Mouse (Mus musculus): Measurements from ENCODE around the gene Gtdc1. TPM values are rescaled to one million over a fixed set of nuclear protein-coding genes. Genes with fewer than 3 reads are reported as not detected.

Gtdc1 gene
- polyA plus RNA-seq, 1 experiment from 2014 or later = 14.9 TPM

GRCm38 (mm10) chr2:44518085-44518484 is 409.4 kb downstream of the Gtdc1 start:
- 54% methylated on average over 4 of the region's 4 CpGs for WGBS

More at GRCm38 (mm10) chr2:44518085-44518484, 409.4 kb downstream of the Gtdc1 start:
- Histone ChIP-seq H3K4me2 (replicated peaks) (no peak overlapping the region), H3K27ac (replicated peaks) (no peak overlapping the region), H3K9me3 (replicated peaks) (no peaks in the 10 kb centered on the region), H3K9ac (no peak overlapping the region), H3K4me3 (replicated peaks) (no peak overlapping the region), H3K27me3 (no peaks in the 10 kb centered on the region), H3K36me3 (no peaks in the 10 kb centered on the region), H3K4me1 (no peaks in the 10 kb centered on the region)
- no peak for ATAC-seq (ENCODE audit: insufficient number of reproducible peaks, low FRiP score, low TSS enrichment, low read depth)

Other genes with a start within 250 kb of the Gtdc1 start
- 69.8 and 71.2 TPM in 2 replicates for gene Zeb2, start 189.7 kb upstream of the Gtdc1 start, polyA plus RNA-seq (2015; fragmentation: Nextera tagmentation; extraction: Ambion mirVana)

All from embryonic facial prominence, embryonic 15.5 days (tissue).